Mouse (Mus musculus) G1E (cell line): ENCODE measurements around the gene Rbm7.

ENCODE experiments used
- CTCF ChIP-seq: IDR thresholded peaks from 2 replicates; pipeline ENCODE4 v1.5.1; 2012; ENCODE audit warnings: low read depth, low read length, inconsistent platforms, mixed read lengths
- GATA1 ChIP-seq: IDR thresholded peaks from 2 replicates; pipeline ENCODE4 v1.6.1; 2012; ENCODE audit warnings: borderline replicate concordance, low read length, inconsistent platforms, mixed read lengths
- GATA2 ChIP-seq: IDR thresholded peaks from 2 replicates; pipeline ENCODE4 v1.6.1; 2012; ENCODE audit warnings: low read depth, low read length, inconsistent platforms, borderline replicate concordance
- POLR2AphosphoS5 ChIP-seq: IDR thresholded peaks from 2 replicates; pipeline ENCODE4 v1.6.1; 2012; ENCODE audit warnings: low read depth, low read length, inconsistent platforms; ENCODE audit not compliant: insufficient replicate concordance
- TAL1 ChIP-seq: conservative IDR thresholded peaks from 2 replicates; pipeline ENCODE4 v1.6.1; 2012; ENCODE audit warnings: low read depth, low read length, inconsistent platforms, mixed read lengths

DNA sequence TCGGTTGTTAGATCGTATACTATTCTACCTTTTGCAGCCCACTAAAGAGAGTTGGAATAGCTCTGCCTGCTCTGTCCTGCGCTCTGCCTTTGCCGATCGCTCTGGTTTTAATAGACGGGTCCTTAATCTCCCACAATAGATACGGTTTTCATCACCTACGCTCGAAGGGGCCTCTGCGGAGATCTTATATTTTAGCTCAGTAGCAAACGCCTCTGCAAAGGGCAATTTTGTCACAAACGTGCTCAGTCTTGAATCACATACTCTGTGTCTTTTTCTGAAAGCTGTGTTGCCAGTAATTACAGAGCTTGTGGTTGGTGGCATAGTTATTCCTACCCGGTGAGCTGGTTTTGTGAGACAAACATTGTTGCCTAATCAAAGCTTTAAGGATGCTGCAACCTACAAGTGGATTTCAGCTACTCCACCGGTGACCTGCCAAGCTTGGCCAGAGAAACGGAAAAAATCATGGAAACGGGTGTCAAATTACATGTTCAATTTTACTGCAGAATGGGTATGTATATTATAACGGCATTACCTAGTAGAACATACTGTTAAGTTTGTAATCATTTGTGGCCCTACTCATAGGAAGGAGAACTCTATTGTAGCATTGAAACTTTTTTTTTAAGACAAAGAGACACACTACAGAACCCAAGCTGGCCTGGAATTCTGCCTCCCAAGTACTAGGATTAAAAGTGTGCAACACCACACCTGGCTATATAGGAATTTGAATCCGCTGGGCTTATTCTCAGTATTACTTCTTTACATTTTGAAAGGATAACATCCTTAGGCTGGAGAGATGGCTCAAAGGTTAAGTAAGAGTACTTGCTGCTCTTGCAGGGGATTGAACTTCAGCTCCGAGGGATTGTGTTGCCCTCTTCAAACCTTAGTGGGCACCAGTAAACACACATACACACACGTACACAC lies 13.6 kb downstream of the Rbm7 start:
- TF ChIP-seq POLR2AphosphoS5 (no peak), CTCF (no peak), GATA1 (no peak), TAL1 (no peak), GATA2 (no peak)
